Mouse (Mus musculus) lung, adult 2 months (tissue): ENCODE data around the gene Gm38431.

Source experiments
- CTCF ChIP-seq: fragments of 200-500 bp; IDR thresholded peaks from 2 replicates; pipeline ENCODE4 v1.5.1; 2011; ENCODE audit warnings: mild to moderate bottlenecking, low read length, control low read depth; ENCODE audit not compliant: insufficient read depth
- POLR2A ChIP-seq: fragments of 200-500 bp; IDR thresholded peaks from 2 replicates; pipeline ENCODE4 v1.6.1; 2011; ENCODE audit warnings: low read depth, mild to moderate bottlenecking, control low read depth, low read length, borderline replicate concordance; ENCODE audit errors: extremely low read depth

- TF ChIP-seq CTCF (no peak), POLR2A (no peak)
Observed at GRCm38 (mm10) chr9:21036666-21037065, 55.1 kb downstream of the Gm38431 start.
